Mouse (Mus musculus): ENCODE measurements at regions not wholly inside any gene's neighbourhood (a gene's known extent, or its start where the extent isn't known, plus 50 kb on each side); places are given as distances from the start of the nearest gene placed in this dataset.

- Histone ChIP-seq H3K36me3 (no peaks in the 10 kb centered on the region), H3K27ac (no peak overlapping the region), H3K4me3 (no peak overlapping the region), H3K9ac (no peak overlapping the region), H3K9me3 (no peaks in the 10 kb centered on the region), H3K4me2 (no peak overlapping the region), H3K27me3 (no peaks in the 10 kb centered on the region), H3K4me1 (peaks cover 4% of the 10 kb centered on the region; the same call in 1 of the 2 replicates)
- ATAC-seq (ENCODE audit: insufficient number of reproducible peaks, low FRiP score, low TSS enrichment, low read depth) = no peak
- 93% methylated on average over 9 of the region's 9 CpGs for WGBS
Observed at GRCm38 (mm10) chr12:70615123-70615522, 162.2 kb downstream of the Tmx1 start.

GRCm38 (mm10) chr12:70616049-70616448 is 163.2 kb downstream of the Tmx1 start:
- H3K27me3 ChIP-seq = no peaks in the 10 kb centered on the region
- 73% methylated on average over 4 of the region's 4 CpGs for WGBS
- H3K27ac ChIP-seq = no peak overlapping the region

GRCm38 (mm10) chr12:70616487-70616886 is 163.6 kb downstream of the Tmx1 start:
- no peak overlapping the region for H3K27ac ChIP-seq
- H3K36me3 ChIP-seq = no peaks in the 10 kb centered on the region
- H3K27me3 ChIP-seq = no peaks in the 10 kb centered on the region
- no peak overlapping the region for H3K9ac ChIP-seq
- no peak for ATAC-seq (ENCODE audit: insufficient number of reproducible peaks, low FRiP score, low TSS enrichment, low read depth)
- no peak overlapping the region for H3K4me3 ChIP-seq
- 36% methylated on average over 4 of the region's 4 CpGs for WGBS
- H3K4me1 ChIP-seq = peaks cover 4% of the 10 kb centered on the region; the same call in 1 of the 2 replicates
- no peaks in the 10 kb centered on the region for H3K9me3 ChIP-seq
- no peak overlapping the region for H3K4me2 ChIP-seq

More at GRCm38 (mm10) chr12:70616049-70616448, 163.2 kb downstream of the Tmx1 start:
- H3K9ac ChIP-seq = no peak overlapping the region
- no peak for ATAC-seq (ENCODE audit: insufficient number of reproducible peaks, low FRiP score, low TSS enrichment, low read depth)
- H3K4me1 ChIP-seq = peaks cover 4% of the 10 kb centered on the region; the same call in 1 of the 2 replicates
- H3K36me3 ChIP-seq = no peaks in the 10 kb centered on the region
- no peaks in the 10 kb centered on the region for H3K9me3 ChIP-seq
- H3K4me2 ChIP-seq = no peak overlapping the region
- no peak overlapping the region for H3K4me3 ChIP-seq

GRCm38 (mm10) chr12:70617024-70617423 is 164.1 kb downstream of the Tmx1 start:
- no peak for ATAC-seq (ENCODE audit: insufficient number of reproducible peaks, low FRiP score, low TSS enrichment, low read depth)
- Histone ChIP-seq H3K4me1 (peaks cover 4% of the 10 kb centered on the region; the same call in 1 of the 2 replicates), H3K4me3 (no peak overlapping the region), H3K4me2 (no peak overlapping the region), H3K9me3 (no peaks in the 10 kb centered on the region), H3K36me3 (no peaks in the 10 kb centered on the region), H3K27me3 (no peaks in the 10 kb centered on the region), H3K9ac (no peak overlapping the region), H3K27ac (no peak overlapping the region)
- WGBS = 88% methylated on average over 1 of the region's 1 CpGs

- Histone ChIP-seq H3K27me3 (no peaks in the 10 kb centered on the region), H3K4me2 (no peak overlapping the region), H3K36me3 (no peaks in the 10 kb centered on the region), H3K9ac (no peak overlapping the region), H3K4me1 (peaks cover 4% of the 10 kb centered on the region; the same call in 1 of the 2 replicates), H3K4me3 (no peak overlapping the region), H3K27ac (no peak overlapping the region), H3K9me3 (no peaks in the 10 kb centered on the region)
- no peak for ATAC-seq (ENCODE audit: insufficient number of reproducible peaks, low FRiP score, low TSS enrichment, low read depth)
- WGBS = 85% methylated on average over 3 of the region's 3 CpGs
Observed at GRCm38 (mm10) chr12:70617979-70618378, 165.1 kb downstream of the Tmx1 start.

- Histone ChIP-seq H3K9me3 (no peaks in the 10 kb centered on the region), H3K36me3 (no peaks in the 10 kb centered on the region), H3K9ac (no peak overlapping the region), H3K27me3 (no peaks in the 10 kb centered on the region), H3K4me3 (no peak overlapping the region), H3K4me2 (no peak overlapping the region), H3K4me1 (peaks cover 4% of the 10 kb centered on the region; the same call in 1 of the 2 replicates), H3K27ac (no peak overlapping the region)
- 89% methylated on average over 2 of the region's 2 CpGs for WGBS
- ATAC-seq (ENCODE audit: insufficient number of reproducible peaks, low FRiP score, low TSS enrichment, low read depth) = no peak
Observed at GRCm38 (mm10) chr12:70619436-70619835, 166.5 kb downstream of the Tmx1 start.

GRCm38 (mm10) chr12:70622019-70622418 is 169.1 kb downstream of the Tmx1 start:
- no peaks in the 10 kb centered on the region for H3K4me1 ChIP-seq
- no peak for ATAC-seq (ENCODE audit: insufficient number of reproducible peaks, low FRiP score, low TSS enrichment, low read depth)
- H3K9ac ChIP-seq = no peak overlapping the region
- H3K27me3 ChIP-seq = no peaks in the 10 kb centered on the region
- H3K27ac ChIP-seq = no peak overlapping the region
- H3K36me3 ChIP-seq = no peaks in the 10 kb centered on the region
- H3K9me3 ChIP-seq = no peaks in the 10 kb centered on the region
- H3K4me3 ChIP-seq = no peak overlapping the region
- 62% methylated on average over 4 of the region's 4 CpGs for WGBS
- H3K4me2 ChIP-seq = no peak overlapping the region

- no peaks in the 10 kb centered on the region for H3K36me3 ChIP-seq
- no peak overlapping the region for H3K4me2 ChIP-seq
- WGBS = 59% methylated on average over 9 of the region's 9 CpGs
- no peak overlapping the region for H3K27ac ChIP-seq
- no peak overlapping the region for H3K4me3 ChIP-seq
- H3K4me1 ChIP-seq = peaks cover 12% of the 10 kb centered on the region
- no peaks in the 10 kb centered on the region for H3K9me3 ChIP-seq
- no peak overlapping the region for H3K9ac ChIP-seq
- ATAC-seq (ENCODE audit: insufficient number of reproducible peaks, low FRiP score, low TSS enrichment, low read depth) = no peak
- no peaks in the 10 kb centered on the region for H3K27me3 ChIP-seq
Observed at GRCm38 (mm10) chr12:70624298-70624980, 171.5 kb downstream of the Tmx1 start.

- peaks cover 12% of the 10 kb centered on the region for H3K4me1 ChIP-seq
- no peaks in the 10 kb centered on the region for H3K27me3 ChIP-seq
- ATAC-seq (ENCODE audit: insufficient number of reproducible peaks, low FRiP score, low TSS enrichment, low read depth) = no peak
- no peak overlapping the region for H3K27ac ChIP-seq
- H3K4me2 ChIP-seq = no peak overlapping the region
- H3K36me3 ChIP-seq = no peaks in the 10 kb centered on the region
- H3K9ac ChIP-seq = no peak overlapping the region
- H3K9me3 ChIP-seq = no peaks in the 10 kb centered on the region
- H3K4me3 ChIP-seq = no peak overlapping the region
- 68% methylated on average over 7 of the region's 7 CpGs for WGBS
Observed at GRCm38 (mm10) chr12:70627638-70628037, 174.7 kb downstream of the Tmx1 start.

- no peaks in the 10 kb centered on the region for H3K27me3 ChIP-seq
- H3K27ac ChIP-seq = peak overlapping the region; percentile 54
- WGBS = 33% methylated on average over 21 of the region's 21 CpGs
Observed at GRCm38 (mm10) chr12:70628384-70629365, 175.8 kb downstream of the Tmx1 start.

GRCm38 (mm10) chr12:70629371-70629770 is 176.5 kb downstream of the Tmx1 start:
- no peak for ATAC-seq (ENCODE audit: insufficient number of reproducible peaks, low FRiP score, low TSS enrichment, low read depth)
- Histone ChIP-seq H3K27ac (no peak overlapping the region), H3K27me3 (no peaks in the 10 kb centered on the region)

More at GRCm38 (mm10) chr12:70628384-70629365, 175.8 kb downstream of the Tmx1 start:
- H3K4me1 ChIP-seq = peaks cover 12% of the 10 kb centered on the region
- no peak for ATAC-seq (ENCODE audit: insufficient number of reproducible peaks, low FRiP score, low TSS enrichment, low read depth)
- no peak overlapping the region for H3K4me2 ChIP-seq
- no peak overlapping the region for H3K9ac ChIP-seq
- no peak overlapping the region for H3K4me3 ChIP-seq
- no peaks in the 10 kb centered on the region for H3K9me3 ChIP-seq
- H3K36me3 ChIP-seq = no peaks in the 10 kb centered on the region

GRCm38 (mm10) chr12:70631281-70631680 is 178.4 kb downstream of the Tmx1 start:
- H3K36me3 ChIP-seq = no peaks in the 10 kb centered on the region
- no peak overlapping the region for H3K4me3 ChIP-seq
- no peak overlapping the region for H3K9ac ChIP-seq
- no peak for ATAC-seq (ENCODE audit: insufficient number of reproducible peaks, low FRiP score, low TSS enrichment, low read depth)
- H3K4me1 ChIP-seq = peaks cover 12% of the 10 kb centered on the region
- no peaks in the 10 kb centered on the region for H3K9me3 ChIP-seq
- H3K27me3 ChIP-seq = no peaks in the 10 kb centered on the region
- H3K27ac ChIP-seq = no peak overlapping the region
- 75% methylated on average over 6 of the region's 6 CpGs for WGBS
- no peak overlapping the region for H3K4me2 ChIP-seq

More at GRCm38 (mm10) chr12:70629371-70629770, 176.5 kb downstream of the Tmx1 start:
- Histone ChIP-seq H3K36me3 (no peaks in the 10 kb centered on the region), H3K9me3 (no peaks in the 10 kb centered on the region), H3K4me2 (no peak overlapping the region), H3K9ac (no peak overlapping the region), H3K4me3 (no peak overlapping the region), H3K4me1 (peaks cover 12% of the 10 kb centered on the region)
- WGBS = 70% methylated on average over 5 of the region's 5 CpGs

Data from limb, embryonic 15.5 days (tissue).